Mouse (Mus musculus) thymus, adult 2 months (tissue): ENCODE measurements around the gene Gnai2. TPM values are rescaled to one million over a fixed set of nuclear protein-coding genes. Genes with fewer than 3 reads are reported as not detected.
A peak's percentile ranks its signal among the peaks of the same experiment; 100 is the strongest.

Experiments used
- DNase-seq: peaks from one replicate; pipeline ENCODE4 v3.0.0; 2021
- H3K27ac ChIP-seq: fragments of 200-500 bp; 2 replicates; pipeline ENCODE4 v1.5.1; 2012; ENCODE audit warnings: low read length, control low read depth; ENCODE audit not compliant: control insufficient read depth, insufficient read depth
- H3K27me3 ChIP-seq: fragments of 200-500 bp; 2 replicates; pipeline ENCODE4 v1.6.1; 2012; ENCODE audit warnings: mild to moderate bottlenecking, low read length, moderate library complexity, mixed read lengths; ENCODE audit not compliant: control insufficient read depth, insufficient read depth
- H3K36me3 ChIP-seq: fragments of 200-500 bp; 2 replicates; pipeline ENCODE4 v1.6.1; 2012; ENCODE audit warnings: mild to moderate bottlenecking, low read length, moderate library complexity; ENCODE audit not compliant: control insufficient read depth, insufficient read depth
- H3K4me1 ChIP-seq: fragments of 200-500 bp; replicated peaks from 2 replicates; pipeline ENCODE4 v1.6.1; 2012; ENCODE audit warnings: low read length; ENCODE audit not compliant: control insufficient read depth, insufficient read depth
- H3K4me3 ChIP-seq: fragments of 200-500 bp; 2 replicates; pipeline ENCODE4 v1.5.1; 2012; ENCODE audit warnings: mild to moderate bottlenecking, low read length, control low read depth, moderate library complexity; ENCODE audit not compliant: control insufficient read depth, insufficient read depth
- CTCF ChIP-seq: fragments of 200-500 bp; IDR thresholded peaks from 2 replicates; pipeline ENCODE4 v1.5.1; 2012; ENCODE audit warnings: mild to moderate bottlenecking, control low read depth, low read length, moderate library complexity, borderline replicate concordance; ENCODE audit not compliant: control insufficient read depth, poor library complexity, insufficient read depth; ENCODE audit errors: extremely low read depth
- POLR2A ChIP-seq: fragments of 200-500 bp; IDR thresholded peaks from 2 replicates; pipeline ENCODE4 v1.6.1; 2012; ENCODE audit warnings: mild to moderate bottlenecking, low read length, control low read depth, moderate library complexity; ENCODE audit not compliant: control insufficient read depth, poor library complexity, insufficient read depth; ENCODE audit errors: extremely low read depth
- WGBS: fragments of 180-500 bp; shearing (Covaris S2); methylation state at CpG from one replicate; pipeline ENCODE4 v1.1.7; 2018; 5-methylcytosine and 5-hydroxymethylcytosine counted together
- polyA plus RNA-seq: library from polyadenylated mRNA; depleted of rRNA; stranded (reverse); fragments of >200 nt; gene quantifications from 2 replicates; pipeline ENCODE4 v1.2.3, GENCODE M21; 2012

Gnai2 gene
- polyA plus RNA-seq, 1 experiment: 1,267 TPM

DNA sequence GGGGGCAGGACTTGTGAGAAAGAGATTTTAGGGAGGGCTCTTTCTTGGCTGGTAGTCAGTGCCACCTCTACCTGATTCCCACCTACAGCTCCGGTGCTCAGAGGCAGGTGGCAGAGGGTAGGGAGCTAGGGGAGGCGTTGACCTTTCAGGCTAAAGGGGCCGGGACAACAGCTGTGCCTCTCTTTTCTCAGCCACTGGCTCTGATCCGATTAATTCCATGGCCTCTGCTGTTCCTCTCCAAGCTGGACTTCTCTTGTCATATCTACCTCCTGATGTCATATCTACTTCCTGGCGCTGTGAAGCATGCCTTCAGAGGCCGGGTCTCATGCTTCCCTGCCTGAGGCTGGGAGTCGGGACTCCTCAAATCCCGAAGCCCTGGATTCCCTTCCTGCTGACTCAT lies 32.8 kb upstream of the Gnai2 start:
- no peak for DNase-seq
- Histone ChIP-seq H3K27ac (no peak overlapping the region), H3K4me3 (no peak overlapping the region), H3K27me3 (peaks cover 13% of the 10 kb centered on the region), H3K4me1 (peaks cover 10% of the 10 kb centered on the region), H3K36me3 (no peaks in the 10 kb centered on the region)
- TF ChIP-seq POLR2A: no peak
- no peak for TF ChIP-seq CTCF
- 75% methylated on average over 8 of the region's 8 CpGs for WGBS

DNA sequence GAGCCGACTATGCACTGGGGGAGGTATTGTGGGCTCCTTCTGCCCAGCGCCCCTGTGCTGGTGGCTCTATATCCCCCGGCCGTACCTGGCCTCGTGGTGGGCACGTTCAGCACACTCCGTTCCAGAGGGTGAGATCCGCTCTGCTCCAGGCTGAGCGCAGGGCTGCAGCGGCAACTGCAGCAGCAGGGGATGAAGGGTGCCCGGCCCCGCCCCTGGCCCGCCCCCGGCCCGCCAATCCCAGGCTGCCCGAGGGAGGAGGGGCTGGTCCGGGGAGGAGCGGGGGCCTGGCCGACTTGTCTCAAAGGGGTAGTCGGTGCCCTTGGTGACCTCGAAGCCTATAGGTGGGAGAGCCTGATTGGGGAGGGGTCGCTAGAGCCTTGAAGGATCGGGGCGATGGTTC lies 32.1 kb upstream of the Gnai2 start:
- TF ChIP-seq POLR2A (no peak), CTCF (no peak)
- peak; percentile 35 for DNase-seq
- peaks cover 13% of the 10 kb centered on the region for H3K27me3 ChIP-seq
- no peaks in the 10 kb centered on the region for H3K36me3 ChIP-seq
- peaks cover 10% of the 10 kb centered on the region for H3K4me1 ChIP-seq
- H3K4me3 ChIP-seq: no peak overlapping the region
- 1% methylated on average over 24 of the region's 24 CpGs for WGBS
- no peak overlapping the region for H3K27ac ChIP-seq

GRCm38 (mm10) chr9:107666751-107667205 lies 31.6 kb upstream of the Gnai2 start:
- Histone ChIP-seq H3K27ac (no peak overlapping the region), H3K36me3 (no peaks in the 10 kb centered on the region), H3K4me3 (no peak overlapping the region), H3K4me1 (peaks cover 10% of the 10 kb centered on the region), H3K27me3 (peaks cover 13% of the 10 kb centered on the region)
- no peak for TF ChIP-seq POLR2A
- TF ChIP-seq CTCF: no peak
- 4% methylated on average over 30 of the region's 30 CpGs for WGBS
- no peak for DNase-seq

DNA sequence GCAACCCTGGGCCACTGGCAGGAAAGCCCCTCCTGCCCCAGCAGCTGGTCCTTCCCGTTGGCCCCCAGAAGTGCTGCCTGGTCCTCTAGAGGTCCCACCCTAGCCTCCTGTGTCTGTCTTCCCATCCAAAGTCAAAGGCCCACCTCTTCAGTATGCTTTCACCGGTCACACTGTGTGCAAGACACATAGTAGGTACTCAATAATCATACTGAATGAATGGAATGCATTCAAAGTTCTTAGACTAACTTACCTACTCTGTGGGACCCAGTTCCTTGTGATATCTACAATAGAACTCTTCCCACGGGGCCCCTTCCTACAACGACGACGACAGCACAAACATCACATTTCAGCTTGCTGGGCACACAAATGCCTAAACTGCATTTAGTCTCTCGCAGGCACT lies 30.1 kb upstream of the Gnai2 start:
- Histone ChIP-seq H3K36me3 (no peaks in the 10 kb centered on the region), H3K27me3 (peaks cover 13% of the 10 kb centered on the region), H3K4me1 (peaks cover 10% of the 10 kb centered on the region), H3K4me3 (no peak overlapping the region), H3K27ac (no peak overlapping the region)
- DNase-seq: no peak
- WGBS: 78% methylated on average over 7 of the region's 7 CpGs
- TF ChIP-seq CTCF (no peak), POLR2A (no peak)

DNA sequence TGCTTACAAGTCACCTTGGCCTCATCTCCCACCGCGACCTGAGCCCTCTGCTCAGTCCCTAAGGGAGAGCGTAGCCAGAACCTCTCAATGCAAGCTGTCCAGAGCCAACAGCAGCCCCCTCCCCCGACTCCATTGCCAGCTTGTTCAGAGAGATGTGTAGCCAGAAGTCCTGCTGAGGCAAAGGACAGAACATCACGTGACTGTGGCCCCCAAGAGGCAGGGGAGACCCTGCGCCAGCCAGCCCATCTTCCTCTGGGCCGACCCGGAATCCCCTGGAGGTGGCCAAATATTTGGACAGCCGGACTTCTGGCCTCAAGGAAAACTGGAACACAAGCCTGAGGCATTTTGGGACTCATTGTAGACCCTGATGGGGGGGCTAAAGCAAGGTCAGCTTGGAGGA lies 28.4 kb upstream of the Gnai2 start:
- Histone ChIP-seq H3K4me1 (peaks cover 10% of the 10 kb centered on the region), H3K36me3 (no peaks in the 10 kb centered on the region), H3K27me3 (peaks cover 13% of the 10 kb centered on the region), H3K27ac (no peak overlapping the region), H3K4me3 (no peak overlapping the region)
- DNase-seq: no peak
- TF ChIP-seq CTCF (no peak), POLR2A (no peak)
- WGBS: 91% methylated on average over 9 of the region's 9 CpGs

- no peaks in the 10 kb centered on the region for H3K36me3 ChIP-seq
- peaks cover 10% of the 10 kb centered on the region for H3K4me1 ChIP-seq
- TF ChIP-seq POLR2A: no peak
- no peak for TF ChIP-seq CTCF
- WGBS: 90% methylated on average over 8 of the region's 8 CpGs
- peaks cover 13% of the 10 kb centered on the region for H3K27me3 ChIP-seq
- no peak overlapping the region for H3K27ac ChIP-seq
- no peak for DNase-seq
- no peak overlapping the region for H3K4me3 ChIP-seq
Observed at GRCm38 (mm10) chr9:107662342-107662741, 27.2 kb upstream of the Gnai2 start.

DNA sequence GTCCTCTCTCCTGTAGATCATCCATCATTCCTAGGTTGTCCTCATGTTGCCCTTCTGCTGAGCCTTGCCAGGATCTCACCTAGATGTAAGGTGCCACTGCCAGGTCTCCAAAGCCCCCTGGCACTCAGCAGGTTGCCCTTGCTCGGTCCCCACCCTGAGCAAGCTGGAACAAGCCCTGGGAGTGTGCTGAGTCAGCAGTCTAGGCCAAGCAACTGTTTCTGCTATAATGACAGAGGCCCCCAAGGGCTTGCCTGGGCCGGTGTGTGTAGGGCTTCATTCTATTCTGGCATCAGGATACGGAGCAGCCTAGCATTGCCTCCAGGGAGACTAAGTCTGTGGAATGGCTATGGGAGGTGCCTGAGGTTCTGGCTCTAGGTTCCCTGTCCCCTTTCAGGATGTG lies 25.6 kb upstream of the Gnai2 start:
- TF ChIP-seq CTCF (no peak), POLR2A (no peak)
- WGBS: 88% methylated on average over 3 of the region's 3 CpGs

More for the DNA sequence above, 25.6 kb upstream of the Gnai2 start:
- H3K4me1 ChIP-seq: no peaks in the 10 kb centered on the region
- H3K36me3 ChIP-seq: no peaks in the 10 kb centered on the region
- H3K27me3 ChIP-seq: peaks cover under 1% of the 10 kb centered on the region
- H3K27ac ChIP-seq: no peak overlapping the region
- no peak overlapping the region for H3K4me3 ChIP-seq
- no peak for DNase-seq
